Mouse (Mus musculus): ENCODE data around the gene Tvp23b.

Gene Tvp23b

DNA sequence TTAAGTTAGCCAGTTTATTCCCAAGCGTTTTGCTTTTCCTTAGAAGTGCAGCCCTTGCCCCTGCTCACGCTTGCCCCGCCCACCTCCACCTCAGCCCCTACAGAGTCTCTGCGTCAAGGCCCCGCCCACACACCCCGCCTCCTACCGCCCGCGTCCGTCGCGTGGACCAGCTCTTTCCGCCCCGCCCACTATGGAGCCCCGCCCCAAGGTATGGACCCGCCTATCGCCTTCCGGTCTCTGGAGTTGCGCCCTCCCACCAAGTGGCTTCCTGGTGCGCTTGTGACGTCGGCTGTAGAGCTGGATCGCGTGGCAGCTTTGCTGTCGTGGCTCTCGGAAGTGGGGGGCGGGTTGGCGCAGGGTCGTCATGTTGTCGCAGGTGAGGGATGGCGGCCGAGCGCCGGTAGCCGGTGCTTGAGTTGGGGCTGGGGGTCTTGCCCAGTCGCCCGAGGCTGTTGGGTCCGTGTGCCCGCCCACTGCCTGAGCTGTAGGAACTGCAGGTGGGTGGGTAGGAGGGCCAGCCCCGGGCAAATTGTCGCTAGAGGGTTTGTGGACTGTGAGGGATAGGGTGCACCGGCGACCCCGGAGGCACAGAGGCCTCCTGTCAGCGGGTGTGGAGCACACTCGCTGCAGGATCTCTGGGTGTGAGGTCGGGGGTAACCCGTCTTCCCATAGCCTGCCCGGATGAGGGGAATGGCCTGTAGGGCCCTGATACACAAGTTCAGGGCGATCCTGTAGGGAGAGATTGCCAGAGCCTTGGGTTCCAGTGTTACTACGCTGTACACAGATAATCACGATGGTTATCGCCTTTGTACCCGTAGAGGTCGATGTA lies at the start of gene Tvp23b:
Tvp23b (plus strand) TSS at position 236 of the 829 bp plus-strand sequence.
- peak; percentile 98 for DNase-seq (ENCODE audit: low read depth)

DNA sequence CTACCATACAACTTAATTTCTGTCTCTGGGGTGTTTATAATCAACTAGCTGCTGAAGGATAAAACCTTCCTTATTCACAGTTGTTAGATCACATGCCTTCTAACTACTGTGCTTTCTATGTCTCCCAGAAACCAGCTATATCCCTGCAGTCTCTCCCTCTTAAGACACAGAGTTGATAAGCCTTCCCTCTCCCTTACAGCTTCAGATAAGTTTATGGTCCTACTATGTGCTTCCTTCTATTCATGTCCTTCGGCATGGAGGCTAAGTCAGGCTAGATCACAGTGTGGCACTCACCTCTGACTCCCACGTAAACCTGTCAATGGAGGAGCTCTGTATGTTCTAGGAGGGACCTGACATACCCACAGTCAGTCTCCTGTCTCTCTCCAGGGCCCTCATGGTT lies 48.9 kb upstream of the Tvp23b start:
- DNase-seq (ENCODE audit: low read depth): no peak

GRCm38 (mm10) chr11:62831906-62832305 lies 47.3 kb upstream of the Tvp23b start:
- no peak for DNase-seq (ENCODE audit: low read depth)

DNA sequence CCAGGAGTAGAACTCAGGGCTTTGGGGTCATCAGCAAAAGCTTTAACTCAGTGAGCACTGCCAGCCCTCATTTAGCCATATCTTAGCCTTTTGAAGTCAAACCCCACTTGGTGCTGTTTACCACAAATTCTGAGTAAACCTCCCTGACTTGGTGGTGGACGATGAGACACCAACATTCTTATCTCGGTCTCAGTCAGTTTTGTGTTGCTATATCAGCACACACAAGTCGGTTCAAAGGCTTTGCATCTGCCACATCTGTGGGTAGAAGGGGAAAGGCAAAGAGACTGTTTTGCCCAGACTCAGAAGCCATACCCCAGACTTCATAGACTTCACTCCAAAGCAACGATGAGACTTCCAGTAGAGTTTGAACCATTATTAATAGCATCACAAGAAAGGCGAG lies 34.7 kb upstream of the Tvp23b start:
- DNase-seq (ENCODE audit: low read depth): peak; percentile 36

DNA sequence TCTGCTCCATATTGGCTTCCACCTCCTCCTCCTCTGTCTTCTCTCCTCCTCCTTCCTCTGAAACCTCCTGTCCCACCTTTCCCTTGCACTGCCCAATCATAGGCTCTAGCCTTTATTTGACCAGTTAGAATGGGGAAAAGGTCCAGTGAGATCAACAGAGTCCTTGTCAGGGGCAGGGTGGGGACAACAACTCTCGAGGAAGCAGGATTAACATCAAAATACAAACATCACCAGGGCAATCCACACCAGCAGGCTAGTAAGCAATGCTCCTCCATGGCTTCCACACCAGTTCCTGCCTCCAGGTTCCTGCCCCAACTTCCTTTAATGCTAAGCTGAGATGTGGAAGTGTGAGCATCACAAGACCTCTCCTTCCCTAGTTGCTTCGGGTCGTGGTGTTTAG lies 33.5 kb upstream of the Tvp23b start:
- no peak for DNase-seq (ENCODE audit: low read depth)

DNA sequence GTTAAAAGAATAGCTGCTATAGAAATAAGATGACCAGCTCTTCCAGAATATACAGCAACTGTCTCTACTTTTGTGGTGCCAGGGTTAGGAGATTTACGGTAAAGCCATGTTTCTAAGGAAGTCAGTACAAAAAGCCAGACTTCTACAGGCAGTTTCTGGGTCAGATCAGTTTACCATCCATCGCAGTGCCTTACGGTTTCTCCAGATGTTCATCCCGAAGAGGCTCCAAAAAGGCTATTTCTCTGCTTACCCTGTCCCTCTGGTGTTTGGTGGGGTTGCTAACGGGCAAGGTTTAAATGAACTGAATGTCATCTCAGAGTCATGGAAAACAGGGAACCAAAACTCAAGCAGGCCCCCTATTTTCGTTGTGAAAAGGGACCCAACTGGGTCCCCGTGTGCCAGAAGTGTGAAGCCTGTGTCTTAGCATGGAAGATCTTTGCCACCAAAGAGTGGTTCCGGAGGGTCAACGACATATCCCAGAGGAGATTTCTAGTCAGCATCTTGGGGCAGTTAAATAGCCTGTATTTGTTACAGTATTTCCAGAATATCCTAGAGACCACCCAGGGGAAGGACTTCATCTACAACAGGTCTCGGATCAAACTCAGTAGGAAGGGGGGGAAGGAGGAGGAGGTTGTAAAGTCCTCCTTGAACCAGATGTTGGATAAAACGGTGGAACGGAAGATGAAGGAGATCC lies 32.1 kb upstream of the Tvp23b start, which contains the start of gene Fbxw10:
Fbxw10 (plus strand) TSS at position 109 of the 694 bp plus-strand sequence.
- DNase-seq (ENCODE audit: low read depth): peak; percentile 66

GRCm38 (mm10) chr11:62847655-62848191 lies 31.5 kb upstream of the Tvp23b start:
- peak; percentile 40 for DNase-seq (ENCODE audit: low read depth)

DNA sequence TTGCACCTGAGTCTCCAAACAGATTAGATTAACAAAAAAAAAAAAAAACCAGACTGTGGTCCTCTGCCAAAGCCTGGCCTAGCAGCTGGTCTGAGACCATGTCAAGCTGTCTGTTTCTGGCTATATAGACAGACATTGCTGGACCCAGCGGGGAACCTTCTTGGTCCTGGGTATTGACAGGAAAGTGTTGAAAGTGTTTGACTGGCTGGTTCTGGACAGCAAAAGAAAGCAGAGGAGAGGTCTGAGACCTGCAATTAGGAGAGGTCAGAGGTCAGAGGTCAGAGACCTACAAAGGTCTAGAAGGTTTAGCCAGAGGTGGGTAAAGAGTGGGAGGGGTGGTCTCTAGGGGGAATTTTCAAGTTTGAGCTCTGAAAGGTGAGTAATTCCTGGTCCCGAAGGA lies 31.0 kb upstream of the Tvp23b start:
- no peak for DNase-seq (ENCODE audit: low read depth)

DNA sequence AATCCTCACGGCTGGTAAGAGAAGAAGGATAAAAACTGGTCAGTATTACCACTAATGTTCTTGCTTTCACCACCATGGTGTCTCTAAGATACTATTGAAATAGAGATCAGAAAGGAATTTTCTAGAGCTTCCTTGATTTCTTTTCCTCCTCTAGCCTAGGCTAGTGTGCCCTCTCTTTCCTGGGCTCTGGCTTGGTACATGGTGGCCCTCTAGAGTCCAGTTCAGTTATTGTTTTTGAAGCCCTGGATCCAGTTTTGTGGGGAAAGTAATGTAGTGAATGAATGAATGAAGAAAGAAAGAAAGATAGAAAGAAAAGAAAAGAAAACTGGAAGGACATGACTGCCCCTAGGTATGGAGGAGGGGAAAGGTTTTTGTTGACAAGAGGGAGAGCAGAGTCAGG lies 28.1 kb upstream of the Tvp23b start:
- peak; percentile 50 for DNase-seq (ENCODE audit: low read depth)

- DNase-seq (ENCODE audit: low read depth): no peak
Measured at GRCm38 (mm10) chr11:62853334-62853733, 25.9 kb upstream of the Tvp23b start.

DNA sequence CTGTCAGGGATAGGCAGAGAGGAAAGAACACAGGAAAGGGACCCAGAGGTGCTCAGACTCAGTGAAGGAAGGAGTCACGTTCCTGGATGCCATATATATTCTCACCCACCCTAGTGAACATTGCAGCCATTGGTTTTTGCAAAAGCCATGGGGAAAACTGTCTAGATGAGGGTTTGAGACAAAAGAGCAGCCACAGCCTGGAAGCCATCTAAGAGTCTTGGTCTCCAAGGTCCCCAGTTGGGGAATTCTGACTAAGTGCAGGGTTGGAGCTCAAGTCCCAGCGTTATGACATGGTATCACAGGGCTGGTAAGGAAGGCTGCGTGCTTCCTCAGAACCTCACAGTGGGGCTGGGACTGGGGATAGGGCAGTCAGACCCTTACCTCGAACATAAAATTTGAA lies 13.7 kb upstream of the Tvp23b start:
- DNase-seq (ENCODE audit: low read depth): no peak

GRCm38 (mm10) chr11:62866685-62867084 lies 12.6 kb upstream of the Tvp23b start:
- no peak for DNase-seq (ENCODE audit: low read depth)

DNA sequence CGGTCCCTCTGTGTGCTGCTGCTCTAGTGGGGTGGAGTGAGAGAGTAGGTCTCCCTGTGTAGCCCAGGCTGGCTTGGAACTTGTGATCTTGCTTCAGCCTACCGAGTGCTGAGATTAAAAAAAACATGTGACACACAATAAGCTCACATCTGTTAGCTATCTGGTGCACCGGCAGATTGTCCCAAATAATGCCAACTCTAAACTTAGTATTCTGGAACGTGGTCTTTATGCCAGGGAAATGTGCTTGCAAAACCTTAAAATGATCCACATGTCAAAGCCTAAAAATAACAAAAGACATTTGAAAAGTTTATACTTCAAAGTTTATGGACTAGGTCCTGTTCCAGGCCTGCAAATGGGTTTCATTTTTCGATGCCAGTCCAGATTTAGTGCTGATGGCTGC lies 10.1 kb upstream of the Tvp23b start:
- no peak for DNase-seq (ENCODE audit: low read depth)

DNA sequence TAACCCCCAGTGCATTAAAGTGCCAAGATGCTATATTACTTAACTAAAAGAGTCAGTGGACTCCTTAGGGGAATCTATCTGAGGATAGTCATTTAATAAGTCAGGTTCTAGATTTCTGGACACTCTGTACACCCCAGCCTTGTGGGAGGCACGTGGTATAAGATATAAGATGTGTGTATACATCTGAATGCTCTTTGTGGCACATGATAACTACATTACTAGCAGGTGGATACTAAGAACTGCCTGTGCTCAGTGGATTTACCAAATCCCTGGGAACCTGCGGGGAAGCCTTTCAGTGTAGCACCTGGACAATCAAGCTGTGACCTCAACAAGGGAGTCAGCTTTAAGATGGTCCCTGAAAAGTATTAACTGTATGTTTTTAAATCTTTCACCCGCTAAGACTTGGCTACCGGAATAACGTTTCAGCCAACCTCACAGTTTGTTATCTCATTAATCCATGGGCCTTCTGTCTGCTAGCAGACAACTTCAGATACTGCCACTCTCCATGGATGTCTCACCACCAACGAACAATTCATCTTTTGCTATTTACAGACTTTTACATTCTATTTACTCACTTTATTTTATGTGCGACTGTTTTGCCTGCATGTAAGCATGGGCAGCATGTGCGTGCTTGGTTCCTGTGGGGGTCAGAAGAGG lies 9.4 kb upstream of the Tvp23b start:
- no peak for DNase-seq (ENCODE audit: low read depth)

DNA sequence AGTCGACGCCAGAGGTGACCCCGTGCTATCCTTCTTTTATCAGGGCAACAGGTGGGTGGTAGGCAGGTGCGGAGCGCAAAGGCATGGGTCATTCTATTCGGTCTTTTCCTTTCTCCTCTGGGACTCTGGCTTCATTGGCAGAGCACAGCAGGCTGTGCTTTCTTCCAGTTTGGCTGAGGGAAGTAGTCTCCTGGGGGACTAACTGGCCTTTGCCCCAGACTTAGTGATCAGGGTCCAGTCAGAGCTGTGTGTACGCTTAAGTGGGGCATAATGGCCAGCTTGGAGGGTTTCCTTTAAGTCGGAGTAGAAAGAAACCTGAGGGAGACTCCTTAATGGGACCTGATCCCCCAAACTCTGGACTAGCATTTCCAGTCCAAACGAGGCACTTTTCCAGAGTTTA lies 5.8 kb upstream of the Tvp23b start:
- no peak for DNase-seq (ENCODE audit: low read depth)

DNA sequence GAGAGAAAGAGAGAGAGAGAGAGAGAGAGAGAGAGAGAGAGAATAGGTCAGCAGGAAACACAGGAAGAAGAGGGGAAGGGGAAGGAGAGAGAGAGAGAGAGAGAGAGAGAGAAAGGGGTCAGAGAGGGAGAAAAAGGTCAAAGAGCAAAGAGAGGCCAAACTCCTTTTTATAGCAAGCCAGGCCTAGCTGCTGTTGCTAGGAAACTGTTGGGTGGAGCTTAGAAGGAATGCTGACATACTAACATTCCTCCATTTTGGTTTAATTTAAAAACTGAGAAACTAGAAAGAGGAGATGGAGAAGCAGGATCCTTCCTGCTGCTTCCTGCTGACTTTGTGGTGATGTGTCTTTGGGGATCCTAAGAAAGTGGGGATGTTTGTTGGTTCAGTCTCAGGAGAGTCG lies 3.6 kb upstream of the Tvp23b start:
- no peak for DNase-seq (ENCODE audit: low read depth)

- no peak for DNase-seq (ENCODE audit: low read depth)
Measured at GRCm38 (mm10) chr11:62876445-62876844, 2.8 kb upstream of the Tvp23b start.

DNA sequence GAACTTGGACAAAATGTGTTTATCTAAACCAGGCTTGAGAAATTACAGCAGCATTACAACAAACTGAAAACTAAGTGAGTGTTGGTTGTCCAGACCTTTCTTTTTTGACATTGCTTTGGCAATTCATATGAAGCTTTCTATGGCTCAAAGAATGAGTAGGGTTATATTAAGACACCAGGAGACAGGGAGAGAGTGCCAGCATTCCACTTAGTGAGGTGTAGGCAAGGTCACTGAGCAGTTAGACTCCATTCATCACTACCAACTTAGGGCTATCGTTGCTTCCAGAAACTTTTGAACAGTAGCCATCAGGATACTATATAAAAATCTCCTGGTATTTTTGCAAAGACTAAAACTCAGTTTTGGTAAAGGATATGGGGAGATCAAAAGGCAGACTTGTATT lies 1.9 kb upstream of the Tvp23b start:
- DNase-seq (ENCODE audit: low read depth): no peak

- no peak for DNase-seq (ENCODE audit: low read depth)
Measured at GRCm38 (mm10) chr11:62878728-62879127, 527 bp upstream of the Tvp23b start.

GRCm38 (mm10) chr11:62883407-62883806 lies 4.2 kb downstream of the Tvp23b start:
- no peak for DNase-seq (ENCODE audit: low read depth)

- no peak for DNase-seq (ENCODE audit: low read depth)
Measured at GRCm38 (mm10) chr11:62885323-62885722, 6.1 kb downstream of the Tvp23b start.

DNA sequence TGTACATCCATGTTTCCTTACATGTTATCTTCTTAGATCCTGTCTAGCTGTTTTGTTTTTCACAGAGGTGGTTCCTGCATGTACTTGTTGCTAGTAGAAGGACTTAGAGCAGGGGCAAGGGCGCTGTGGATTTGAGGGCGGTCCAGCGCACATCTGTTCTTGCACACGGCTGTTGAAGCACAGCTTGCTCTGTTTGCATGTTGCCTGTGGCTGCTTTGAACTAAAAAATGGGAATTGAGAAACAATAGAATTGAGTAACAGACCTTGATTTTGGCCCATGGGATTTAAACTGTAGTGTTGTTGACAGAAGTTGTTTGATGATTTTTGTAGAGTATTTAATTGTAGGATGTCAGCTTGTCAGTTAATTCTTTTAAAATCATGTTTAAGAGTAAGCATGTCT lies 11.5 kb downstream of the Tvp23b start:
- no peak for DNase-seq (ENCODE audit: low read depth)

DNA sequence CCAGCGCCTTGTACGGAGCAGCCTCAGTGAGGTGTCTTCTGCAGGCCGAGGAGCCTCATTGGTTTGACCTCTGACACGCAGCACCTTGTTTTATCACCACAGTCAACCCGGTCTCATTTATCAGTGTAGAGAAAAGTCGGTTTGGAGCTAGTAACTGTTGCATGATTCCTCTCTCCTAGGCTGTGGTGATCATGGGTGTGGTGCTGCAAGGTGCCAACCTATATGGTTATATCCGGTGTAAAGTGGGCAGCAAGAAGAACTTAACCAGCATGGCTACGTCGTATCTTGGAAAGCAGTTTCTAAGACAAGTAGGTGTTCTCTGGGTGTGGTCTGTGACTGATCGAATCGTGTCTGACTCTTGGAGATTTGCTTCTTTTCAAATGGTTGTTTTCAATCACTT lies 12.5 kb downstream of the Tvp23b start:
- no peak for DNase-seq (ENCODE audit: low read depth)
